Mouse (Mus musculus): ENCODE measurements at regions not wholly inside any gene's neighbourhood (a gene's known extent, or its start where the extent isn't known, plus 50 kb on each side); places are given as distances from the start of the nearest gene placed in this dataset.

DNA sequence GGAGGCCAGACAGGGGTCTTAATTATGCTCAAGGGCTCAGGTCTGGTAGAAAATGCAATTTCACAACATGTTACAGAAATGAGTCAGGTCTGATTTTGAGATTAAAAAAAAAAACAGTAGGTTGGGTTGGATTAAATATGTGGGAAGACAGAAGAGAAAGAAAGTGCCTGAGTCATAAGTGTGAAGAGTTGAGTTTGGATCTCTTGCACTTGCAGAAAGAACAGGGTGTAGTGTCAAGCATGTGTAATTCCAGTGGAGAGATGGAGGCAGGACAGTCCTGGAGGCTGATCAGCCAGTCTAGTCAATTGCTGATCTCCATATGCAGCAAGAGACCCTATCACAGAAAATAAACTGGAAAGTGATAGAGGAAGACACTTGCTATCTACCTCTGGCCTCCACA is 76.2 kb upstream of the Fam92a start:
- TF ChIP-seq POLR2A (IDR thresholded peaks at IDR 0.05; ENCODE audit: insufficient read length, low read depth) (no peak), MYOG (IDR thresholded peaks at IDR 0.05; ENCODE audit: control insufficient read depth in 1 of 3, insufficient read depth in 1 of 3, insufficient read length in 2 of 3, low read depth in 2 of 3) (no peak), E2F4 (IDR thresholded peaks at IDR 0.05; ENCODE audit: insufficient read depth) (no peak), MAX (IDR thresholded peaks at IDR 0.05; ENCODE audit: low read depth) (no peak), TCF3 (IDR thresholded peaks at IDR 0.05; ENCODE audit: insufficient read length, low read depth) (no peak), USF1 (IDR thresholded peaks at IDR 0.05; ENCODE audit: low read depth) (no peak), TCF12 (IDR thresholded peaks at IDR 0.05; ENCODE audit: insufficient read depth, poor library complexity, severe bottlenecking) (no peak)
